Mouse (Mus musculus): ENCODE results near the gene Arhgap20. TPM values are rescaled to one million over a fixed set of nuclear protein-coding genes. Genes with fewer than 3 reads are reported as not detected.

Arhgap20 gene
- polyA plus RNA-seq, 1 experiment, result not detected

GRCm38 (mm10) chr9:51764041-51764875 is 879 bp upstream of the Arhgap20 start:
- under 1% methylated on average over 12 of the region's 12 CpGs for WGBS
- peak overlapping the region; percentile 87 for H3K27ac ChIP-seq (ENCODE audit: insufficient read depth, low read depth, low read length)
- TF ChIP-seq POLR2A (IDR thresholded peaks at IDR 0.05; ENCODE audit: insufficient read depth, low read depth, low read length), result no peak
- TF ChIP-seq CTCF (IDR thresholded peaks at IDR 0.05; ENCODE audit: insufficient read depth, low read depth, low read length), result no peak
- peaks cover 3% of the 10 kb centered on the region; the same call in 1 of the 2 replicates for H3K4me1 ChIP-seq (ENCODE audit: control insufficient read depth, insufficient read depth, low read length)
- H3K4me3 ChIP-seq (ENCODE audit: insufficient read depth, low read depth, low read length), result peak overlapping the region; percentile 94

- Histone ChIP-seq H3K4me1 (ENCODE audit: control insufficient read depth, insufficient read depth, low read length) (peaks cover 3% of the 10 kb centered on the region; the same call in 1 of the 2 replicates), H3K27ac (ENCODE audit: insufficient read depth, low read depth, low read length) (peak overlapping the region; percentile 88), H3K4me3 (ENCODE audit: insufficient read depth, low read depth, low read length) (peak overlapping the region; percentile 94)
- TF ChIP-seq POLR2A (IDR thresholded peaks at IDR 0.05; ENCODE audit: insufficient read depth, low read depth, low read length) (no peak), CTCF (IDR thresholded peaks at IDR 0.05; ENCODE audit: insufficient read depth, low read depth, low read length) (no peak)
- 2% methylated on average over 58 of the region's 58 CpGs for whole genome bisulfite sequencing
These were observed 459 bp downstream of the Arhgap20 start for GRCm38 (mm10) chr9:51765417-51766174.

DNA sequence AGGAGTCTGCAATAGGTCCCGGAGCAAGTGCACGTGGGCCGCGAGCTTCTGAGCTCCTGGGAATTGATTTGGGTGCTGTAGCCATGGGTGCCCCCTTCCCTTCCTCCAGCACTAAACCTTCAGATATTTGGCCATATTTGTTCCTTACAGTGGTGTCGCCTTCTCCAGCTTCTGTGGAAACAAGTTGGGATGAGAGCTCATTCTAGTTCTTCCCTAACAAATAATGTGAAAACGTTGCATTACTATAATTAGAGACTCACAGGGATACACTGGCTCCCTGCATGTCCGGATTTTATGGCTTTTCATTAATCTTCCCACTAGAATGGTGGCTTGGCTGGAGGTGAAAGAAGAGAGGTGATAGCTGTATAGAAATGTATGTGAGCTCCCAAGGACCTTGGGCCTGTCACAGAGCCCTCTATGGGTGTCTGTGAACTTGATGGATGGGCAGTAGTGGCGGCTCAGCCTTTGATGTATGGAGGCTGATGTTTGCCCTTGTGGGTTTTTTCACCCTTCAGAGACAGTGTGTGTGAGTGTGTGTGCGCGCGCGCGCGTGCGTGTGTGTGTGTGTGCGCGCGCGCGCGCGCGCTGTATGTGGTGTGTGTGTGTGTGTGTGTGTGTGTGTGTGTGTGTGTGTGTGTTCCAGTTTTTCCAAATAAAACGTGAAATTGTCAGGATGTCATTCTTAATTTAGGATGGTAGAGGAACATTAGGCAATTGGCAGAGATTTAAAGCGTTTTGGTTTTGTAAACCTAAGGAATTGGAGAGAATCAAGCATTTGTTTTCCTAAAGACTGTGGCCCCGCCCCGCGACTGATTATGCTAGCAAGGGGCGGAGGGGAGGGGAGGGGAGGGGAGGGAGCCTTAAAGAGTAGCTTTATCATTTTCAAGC is 1.3 kb downstream of the Arhgap20 start:
- WGBS, result 1% methylated on average over 29 of the region's 29 CpGs
- Histone ChIP-seq H3K4me1 (ENCODE audit: control insufficient read depth, insufficient read depth, low read length) (peaks cover 3% of the 10 kb centered on the region; the same call in 1 of the 2 replicates), H3K27ac (ENCODE audit: insufficient read depth, low read depth, low read length) (peak overlapping the region; percentile 88), H3K4me3 (ENCODE audit: insufficient read depth, low read depth, low read length) (peak overlapping the region; percentile 94)
- no peak for TF ChIP-seq CTCF (IDR thresholded peaks at IDR 0.05; ENCODE audit: insufficient read depth, low read depth, low read length)
- TF ChIP-seq POLR2A (IDR thresholded peaks at IDR 0.05; ENCODE audit: insufficient read depth, low read depth, low read length), result no peak

DNA sequence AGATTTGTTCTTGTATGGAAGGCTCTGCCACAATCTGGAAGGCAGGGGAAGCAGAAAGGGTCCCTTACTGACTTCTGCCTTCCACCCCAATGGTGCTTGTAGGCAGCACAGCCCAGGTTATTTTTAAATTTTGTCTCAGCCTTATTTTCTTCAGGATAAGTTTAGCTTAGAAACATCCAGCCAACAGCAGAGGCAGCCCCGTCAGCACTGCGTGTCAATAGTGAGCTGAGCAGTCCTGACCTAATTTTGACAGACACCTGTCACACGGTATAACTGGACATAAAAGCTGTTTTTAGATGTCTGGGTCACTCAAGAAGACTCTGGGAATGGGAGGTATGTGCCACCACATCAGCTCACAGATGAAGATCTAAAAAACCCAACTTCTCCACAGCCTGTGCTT is 9.1 kb downstream of the Arhgap20 start:
- no peak overlapping the region for H3K4me3 ChIP-seq (ENCODE audit: insufficient read depth, low read depth, low read length)
- peaks cover 5% of the 10 kb centered on the region; the same call in 1 of the 2 replicates for H3K4me1 ChIP-seq (ENCODE audit: control insufficient read depth, insufficient read depth, low read length)
- H3K27ac ChIP-seq (ENCODE audit: insufficient read depth, low read depth, low read length), result no peak overlapping the region
- TF ChIP-seq CTCF (IDR thresholded peaks at IDR 0.05; ENCODE audit: insufficient read depth, low read depth, low read length) (no peak), POLR2A (IDR thresholded peaks at IDR 0.05; ENCODE audit: insufficient read depth, low read depth, low read length) (no peak)
- 74% methylated on average over 3 of the region's 3 CpGs for WGBS

GRCm38 (mm10) chr9:51776459-51776858 is 11.3 kb downstream of the Arhgap20 start:
- no peak overlapping the region for H3K27ac ChIP-seq (ENCODE audit: insufficient read depth, low read depth, low read length)
- TF ChIP-seq POLR2A (IDR thresholded peaks at IDR 0.05; ENCODE audit: insufficient read depth, low read depth, low read length), result no peak
- no peak for TF ChIP-seq CTCF (IDR thresholded peaks at IDR 0.05; ENCODE audit: insufficient read depth, low read depth, low read length)
- H3K4me1 ChIP-seq (ENCODE audit: control insufficient read depth, insufficient read depth, low read length), result peaks cover 8% of the 10 kb centered on the region; the same call in 1 of the 2 replicates
- WGBS, result 58% methylated on average over 2 of the region's 2 CpGs
- H3K4me3 ChIP-seq (ENCODE audit: insufficient read depth, low read depth, low read length), result no peak overlapping the region

- whole genome bisulfite sequencing, result 18% methylated on average over 1 of the region's 1 CpGs
- Histone ChIP-seq H3K27ac (ENCODE audit: insufficient read depth, low read depth, low read length) (no peak overlapping the region), H3K4me1 (ENCODE audit: control insufficient read depth, insufficient read depth, low read length) (peaks cover 6% of the 10 kb centered on the region; the same call in 1 of the 2 replicates), H3K4me3 (ENCODE audit: insufficient read depth, low read depth, low read length) (no peak overlapping the region)
- TF ChIP-seq POLR2A (IDR thresholded peaks at IDR 0.05; ENCODE audit: insufficient read depth, low read depth, low read length) (no peak), CTCF (IDR thresholded peaks at IDR 0.05; ENCODE audit: insufficient read depth, low read depth, low read length) (no peak)
These were observed 12.0 kb downstream of the Arhgap20 start for GRCm38 (mm10) chr9:51777180-51777579.

DNA sequence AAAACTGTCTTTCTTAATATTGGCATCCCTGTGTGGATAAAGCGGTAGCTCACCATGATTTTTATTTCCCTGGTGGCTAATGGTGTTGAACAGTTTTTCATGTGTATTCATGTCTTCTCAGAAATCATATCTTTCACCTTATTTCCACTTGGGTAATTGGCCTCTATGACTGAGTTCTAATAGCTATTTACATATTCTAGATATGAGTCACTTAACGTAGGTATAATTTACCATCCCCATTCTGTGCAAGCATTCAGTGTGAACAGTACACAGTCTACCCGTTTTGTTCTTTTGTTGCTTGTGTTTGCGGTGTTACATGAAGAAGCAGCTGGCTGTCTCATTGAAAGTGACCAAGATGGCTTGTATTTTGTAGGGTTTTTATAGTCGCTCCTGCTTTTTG is 14.1 kb downstream of the Arhgap20 start:
- no peak for TF ChIP-seq POLR2A (IDR thresholded peaks at IDR 0.05; ENCODE audit: insufficient read depth, low read depth, low read length)
- no peak for TF ChIP-seq CTCF (IDR thresholded peaks at IDR 0.05; ENCODE audit: insufficient read depth, low read depth, low read length)
- Histone ChIP-seq H3K4me3 (ENCODE audit: insufficient read depth, low read depth, low read length) (no peak overlapping the region), H3K4me1 (ENCODE audit: control insufficient read depth, insufficient read depth, low read length) (peaks cover 5% of the 10 kb centered on the region; the same call in 1 of the 2 replicates), H3K27ac (ENCODE audit: insufficient read depth, low read depth, low read length) (no peak overlapping the region)
- 49% methylated on average over 5 of the region's 5 CpGs for WGBS

DNA sequence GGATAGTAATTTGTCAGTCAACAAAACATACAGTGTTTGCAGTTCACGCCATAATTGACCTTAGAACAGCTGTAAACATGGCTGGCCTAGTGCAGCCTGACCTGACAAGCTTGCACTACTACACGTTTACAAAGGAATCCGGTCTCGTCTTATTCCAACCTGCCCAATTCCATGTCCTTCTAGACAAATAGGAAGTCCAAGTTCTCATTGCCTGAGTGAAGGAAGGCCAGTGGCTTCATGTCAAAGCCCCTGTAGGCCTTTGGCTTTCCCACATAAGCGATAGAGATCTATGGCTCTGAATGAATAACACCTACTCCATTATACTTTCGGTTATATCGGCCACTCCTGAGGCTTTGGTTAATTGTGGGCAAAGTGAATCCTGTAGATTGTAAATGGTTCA is 16.0 kb downstream of the Arhgap20 start:
- Histone ChIP-seq H3K27ac (ENCODE audit: insufficient read depth, low read depth, low read length) (no peak overlapping the region), H3K4me3 (ENCODE audit: insufficient read depth, low read depth, low read length) (no peak overlapping the region), H3K4me1 (ENCODE audit: control insufficient read depth, insufficient read depth, low read length) (peaks cover 5% of the 10 kb centered on the region; the same call in 1 of the 2 replicates)
- TF ChIP-seq POLR2A (IDR thresholded peaks at IDR 0.05; ENCODE audit: insufficient read depth, low read depth, low read length) (no peak), CTCF (IDR thresholded peaks at IDR 0.05; ENCODE audit: insufficient read depth, low read depth, low read length) (no peak)
- WGBS, result 85% methylated on average over 7 of the region's 7 CpGs
